Mouse (Mus musculus) left cerebral cortex, postnatal 10 days (tissue): ENCODE results near the gene Mrpl41. TPM values are rescaled to one million over a fixed set of nuclear protein-coding genes. Genes with fewer than 3 reads are reported as not detected.
"Not testable (repeated sequence)": the region's sequence is repeated elsewhere in the genome, so short reads cannot be mapped to it uniquely, and the experiment has no call there.

ENCODE experiments used
- DNase-seq, 2 experiments: peaks; one replicate each; pipeline ENCODE4 v3.0.0; 2021 to 2022; ENCODE audit warnings: low spot score in 2 of 2, mixed read lengths in 1 of 2; ENCODE audit errors: extremely low spot score in 1 of 2
- intact Hi-C: fragments of 180-260 bp; cut with DNase I; formaldehyde crosslinking; loops from one replicate; pipeline ENCODE4 v1.15.1; 2025
- total RNA-seq, 2 experiments: library from RNA; stranded (reverse); gene quantifications; 2 replicates each; pipeline ENCODE4 v1.2.3; 2021

Mrpl41 gene
- total RNA-seq = 10 to 100 TPM; 83.8 to 84.2 TPM

DNA sequence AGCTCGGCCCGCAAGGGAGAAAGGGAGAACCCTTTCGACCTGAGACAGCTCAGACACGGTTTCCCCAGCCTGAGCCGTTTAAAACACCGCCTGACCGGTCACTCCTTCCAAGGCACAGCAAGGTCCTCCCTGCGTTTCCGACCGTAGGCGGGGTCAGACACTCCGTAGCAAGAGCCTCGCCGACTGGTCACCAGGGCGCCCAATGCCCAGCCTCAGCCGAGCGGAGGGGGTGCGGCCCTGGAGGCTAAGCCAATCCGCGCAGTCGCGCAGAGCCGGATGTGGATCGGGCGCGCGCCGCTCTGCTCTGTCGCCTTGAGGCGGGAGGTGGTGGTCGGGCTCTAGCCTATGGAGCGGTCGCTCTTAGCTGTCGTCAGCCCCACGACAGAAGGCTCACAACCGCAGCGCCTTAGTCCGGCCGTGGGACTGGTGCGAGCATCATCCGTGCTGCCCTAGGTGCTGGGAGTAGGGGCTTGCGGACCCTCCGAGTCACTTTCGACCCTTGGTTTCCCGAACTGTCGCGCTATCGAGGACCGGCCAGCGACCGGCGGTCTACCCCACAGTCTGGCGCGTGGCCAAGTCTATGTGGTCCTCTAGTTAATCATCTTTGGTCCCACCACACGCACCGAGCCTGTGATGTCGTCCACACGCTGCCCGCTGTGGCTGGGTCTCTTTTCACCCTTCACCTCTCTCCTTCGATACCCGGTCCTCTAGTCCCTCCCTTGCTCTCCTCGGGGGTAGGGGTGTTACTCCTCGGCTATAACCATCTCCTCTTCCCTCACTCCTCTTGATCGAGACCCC, at the start of gene Mrpl41:
Gene Mrpl41, minus strand, starts transcription at position 193 of the 798 bp plus-strand sequence.
- DNase-seq = peak; percentile 96 to 99
- intact Hi-C loops = loop anchor here (5.0 kb wide), 1 partner anchor 212 kb away; no protein-coding TSS in a partner anchor

DNA sequence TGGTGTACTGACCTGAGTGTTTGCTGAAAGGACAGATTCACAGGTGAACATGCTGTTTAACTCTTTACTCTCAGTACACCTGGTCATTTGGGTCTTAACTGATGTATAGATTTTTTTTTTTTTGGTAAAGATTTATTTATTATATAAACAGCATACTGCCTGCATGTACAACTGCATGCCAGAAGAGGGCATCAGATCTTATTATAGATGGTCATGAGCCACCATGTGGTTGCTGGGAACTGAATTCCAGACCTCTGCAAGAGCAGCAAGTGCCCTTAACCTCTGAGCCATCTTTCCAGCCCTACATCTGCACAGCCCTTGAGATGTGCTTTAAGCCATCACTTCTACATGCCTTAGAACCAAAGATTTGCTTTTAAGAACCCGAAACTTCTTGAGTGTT, 47.8 kb upstream of the Mrpl41 start:
- intact Hi-C loops = no loop called here
- no peak for DNase-seq

DNA sequence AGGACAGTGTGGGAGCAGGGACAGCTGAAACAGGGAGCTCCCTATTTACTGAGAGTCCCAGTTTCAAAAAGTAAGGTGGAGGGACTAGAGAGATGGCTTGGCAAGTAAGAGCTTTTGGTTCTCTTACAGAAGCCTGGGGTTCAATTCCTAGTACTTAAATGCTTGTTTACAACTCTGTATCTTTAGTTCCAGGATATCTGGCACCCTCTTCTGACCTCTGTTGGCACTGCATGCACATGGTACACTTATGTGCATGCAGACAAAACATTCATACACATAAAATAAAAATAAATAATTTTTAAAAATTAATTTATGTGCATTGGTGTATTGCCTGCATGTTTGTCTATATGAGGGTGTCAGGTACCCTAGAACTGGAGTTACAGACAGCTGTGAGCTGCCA, 33.4 kb upstream of the Mrpl41 start:
- intact Hi-C loops = no loop called here
- DNase-seq = no peak

DNA sequence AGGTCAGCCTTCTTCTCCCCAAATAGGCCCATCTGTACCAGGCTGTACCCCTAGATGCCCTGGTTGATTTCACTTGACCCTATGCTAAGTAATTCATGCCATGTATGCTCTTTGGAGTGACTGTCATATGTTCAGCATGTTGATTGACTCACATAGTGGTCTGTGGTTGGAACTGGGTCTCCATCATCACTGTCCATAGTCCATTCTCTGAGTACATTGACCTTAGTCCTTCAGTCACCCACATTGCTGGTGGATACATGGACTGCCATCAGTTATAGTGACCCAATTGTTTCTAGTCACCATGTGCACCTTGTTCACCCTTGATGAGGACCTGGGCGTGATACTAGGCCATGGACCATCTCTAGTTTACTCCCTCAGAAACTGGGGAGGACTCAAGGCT, 31.9 kb upstream of the Mrpl41 start:
- intact Hi-C loops = no loop called here
- no peak for DNase-seq

DNA sequence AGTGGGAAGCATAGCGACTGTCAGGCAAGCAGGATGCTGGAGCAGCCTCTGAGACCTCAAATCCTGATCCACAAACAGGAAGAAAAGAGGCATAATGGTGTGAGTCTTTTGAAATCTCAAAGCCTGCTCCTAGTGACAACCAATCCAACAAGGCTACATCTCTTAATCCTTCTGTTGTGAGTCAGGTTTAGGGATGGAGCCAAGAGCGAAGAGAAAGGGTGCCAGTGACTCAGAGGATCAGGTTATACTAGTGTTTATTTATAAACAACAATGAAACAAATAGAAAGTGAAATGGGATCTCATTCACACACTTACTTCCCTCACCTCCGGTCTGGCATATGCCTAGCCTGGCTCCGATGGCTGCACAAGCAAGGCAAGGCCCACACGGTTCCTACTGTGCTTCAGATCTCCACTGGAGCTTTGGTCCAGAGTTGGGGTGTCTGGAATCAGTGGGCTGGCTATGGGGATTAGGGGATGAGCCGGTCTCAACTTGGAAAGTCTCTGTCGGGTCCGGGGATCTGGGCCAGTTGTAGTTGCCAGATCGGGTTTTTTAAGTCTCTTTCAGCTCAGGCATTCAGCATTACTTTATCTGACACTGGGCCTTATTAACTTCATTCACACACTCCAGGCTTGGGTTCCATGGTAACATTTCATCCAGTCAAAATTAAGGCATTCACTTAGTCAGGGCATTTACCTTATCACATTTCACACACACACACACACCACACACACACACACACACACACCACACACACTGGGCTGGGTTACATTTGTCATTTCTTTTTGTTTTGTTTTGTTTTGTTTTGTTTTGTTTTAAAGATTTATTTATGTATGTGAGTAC, 29.3 kb upstream of the Mrpl41 start:
- no peak for DNase-seq
- intact Hi-C loops = no loop called here

DNA sequence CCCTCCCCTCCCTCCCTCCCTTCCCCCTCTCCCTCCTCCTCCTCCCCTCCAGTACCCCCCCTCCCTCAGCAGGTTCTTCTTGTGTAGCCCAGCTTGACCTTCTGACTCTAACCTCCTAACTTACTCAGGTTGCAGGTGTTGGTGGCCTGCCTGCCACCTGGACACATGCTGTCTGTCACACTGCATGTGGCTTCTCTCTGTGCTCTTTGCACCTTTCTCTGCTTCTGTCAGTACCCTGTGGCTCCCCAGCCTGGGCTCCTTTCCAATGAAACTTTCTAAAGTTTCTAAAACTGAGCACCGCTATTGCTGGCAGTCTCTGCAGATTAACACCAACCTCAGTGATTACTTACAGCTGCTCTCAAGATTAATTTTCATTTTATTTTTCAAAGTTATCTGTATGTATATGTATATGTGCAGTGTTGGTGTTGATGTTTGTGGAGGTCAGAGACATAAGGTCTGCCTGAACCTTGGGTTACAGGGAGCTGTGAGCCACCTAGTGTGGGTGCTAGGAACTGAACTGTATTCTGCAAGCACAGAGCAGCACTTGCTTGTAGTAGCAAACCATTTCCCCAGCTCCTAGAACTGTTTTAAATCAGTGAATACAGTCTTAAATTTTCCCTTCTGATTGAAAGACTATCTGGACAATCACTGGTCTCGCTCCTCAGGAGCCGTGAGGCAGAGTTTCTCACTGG, 25.8 kb upstream of the Mrpl41 start:
- intact Hi-C loops = no loop called here
- DNase-seq = peak in 1 of 2 experiments; percentile 41

DNA sequence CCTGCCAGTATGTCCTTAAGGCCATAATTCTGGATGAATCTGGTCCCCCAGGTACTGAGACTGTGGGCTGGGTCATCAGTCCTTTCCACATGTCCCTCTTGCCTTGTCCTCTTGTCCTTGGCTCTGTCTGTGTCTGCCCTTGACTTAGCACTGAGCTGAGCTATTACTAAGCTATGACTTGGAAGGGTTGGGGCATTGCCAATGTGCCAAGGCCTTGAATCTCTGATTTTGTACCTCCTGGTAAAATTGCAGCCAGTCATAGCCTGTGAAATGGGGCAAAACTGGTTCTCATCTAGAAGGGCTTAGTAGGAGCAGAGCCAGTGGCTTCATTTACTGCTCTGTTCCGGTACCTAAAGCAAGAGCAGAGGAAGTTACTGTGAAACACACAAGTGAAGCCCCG, 21.6 kb upstream of the Mrpl41 start:
- no peak for DNase-seq
- intact Hi-C loops = no loop called here

DNA sequence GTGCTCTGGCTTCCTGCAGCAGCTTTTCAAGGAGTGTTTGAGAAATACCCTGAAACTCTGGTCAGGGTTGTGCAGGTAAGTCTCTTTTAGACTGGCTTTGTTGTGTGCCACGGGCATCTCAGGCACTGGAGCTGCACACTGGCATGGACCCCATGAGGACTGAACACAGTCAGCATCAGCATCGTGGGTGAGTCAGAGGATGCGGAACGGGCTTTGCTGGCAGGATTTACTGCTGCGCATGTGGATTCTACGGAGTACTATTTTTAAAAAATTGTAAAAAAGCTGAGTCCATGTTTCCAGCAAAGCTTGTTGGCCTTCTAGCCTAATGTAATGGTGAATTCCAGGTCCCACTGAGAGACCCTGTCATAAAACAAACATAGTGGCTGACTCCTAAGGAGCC, 20.4 kb upstream of the Mrpl41 start:
- DNase-seq = peak; percentile 20 to 37
- intact Hi-C loops = no loop called here

DNA sequence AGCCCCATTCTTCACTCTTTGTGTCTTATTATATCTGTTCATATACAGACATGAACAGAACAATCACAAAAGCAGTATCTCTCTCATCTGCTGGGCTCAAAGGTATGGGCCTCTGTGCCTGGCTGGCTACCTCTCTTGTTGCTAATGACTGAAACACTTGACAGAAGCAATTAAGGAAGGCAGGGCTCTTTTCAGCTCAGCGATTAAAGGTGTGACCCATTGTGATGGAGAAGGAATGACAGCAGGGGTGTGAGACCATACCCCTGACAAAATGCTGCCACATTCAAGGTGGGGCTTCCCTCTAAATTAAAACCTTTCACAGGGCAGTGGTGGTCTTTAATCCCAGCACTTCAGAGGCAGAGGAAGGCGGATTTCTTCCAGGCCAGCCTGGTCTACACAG, 12.9 kb upstream of the Mrpl41 start:
- intact Hi-C loops = no loop called here

DNA sequence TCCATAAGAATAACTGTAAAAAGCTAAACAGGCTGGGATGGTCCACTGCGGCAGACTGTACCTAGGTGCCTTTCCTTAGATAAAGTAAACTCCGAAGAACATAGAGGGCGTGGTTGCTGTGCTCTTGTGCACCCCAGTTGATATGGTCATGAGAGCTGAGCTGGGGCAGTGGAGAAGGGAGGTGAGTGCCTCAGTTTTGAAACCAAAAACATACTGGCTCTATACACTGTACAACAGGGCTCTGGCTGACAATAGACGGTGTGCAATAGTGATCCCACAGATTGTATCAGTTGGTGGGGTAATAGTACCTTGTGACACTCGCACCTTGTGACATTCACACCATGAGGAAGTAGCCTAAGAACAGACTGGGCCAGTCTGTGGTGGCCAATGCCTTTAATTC, 2.1 kb upstream of the Mrpl41 start:
- intact Hi-C loops = no loop called here
- DNase-seq = no peak

More for the DNA sequence above, 12.9 kb upstream of the Mrpl41 start:
- DNase-seq = no peak

DNA sequence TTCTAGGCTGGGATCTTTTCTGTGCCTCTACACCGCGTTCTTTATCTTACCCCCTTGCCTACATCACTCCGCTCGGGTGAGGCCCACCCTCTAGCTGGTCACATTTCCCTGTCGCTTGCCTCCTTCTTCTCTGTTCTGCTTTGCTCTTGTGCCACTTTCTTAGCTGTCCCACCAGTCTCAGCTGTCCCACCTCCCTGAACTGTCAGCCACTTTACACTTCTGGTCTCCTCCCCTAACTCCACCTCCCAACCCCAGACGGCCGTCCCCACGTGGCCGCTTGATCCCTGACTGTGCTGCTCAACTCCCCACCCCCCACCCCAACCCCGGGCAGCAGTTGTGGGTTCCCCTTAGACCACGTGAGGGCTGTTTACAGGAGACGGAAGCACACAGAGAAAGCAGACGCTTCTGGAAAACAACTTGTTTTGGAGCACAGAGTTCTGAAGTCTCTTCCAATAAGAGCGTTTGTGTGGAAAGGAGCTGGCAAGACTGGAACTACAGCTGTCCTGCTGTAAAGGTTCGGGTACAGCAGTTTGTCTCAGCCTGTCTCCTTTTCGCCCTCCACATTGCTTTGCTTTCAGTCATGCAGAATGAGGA, 903 bp upstream of the Mrpl41 start, which contains the start of gene Pnpla7:
Gene Pnpla7, plus strand, starts transcription at position 330 of the 594 bp plus-strand sequence.
- intact Hi-C loops = no loop called here
- peak; percentile 61 to 89 for DNase-seq

DNA sequence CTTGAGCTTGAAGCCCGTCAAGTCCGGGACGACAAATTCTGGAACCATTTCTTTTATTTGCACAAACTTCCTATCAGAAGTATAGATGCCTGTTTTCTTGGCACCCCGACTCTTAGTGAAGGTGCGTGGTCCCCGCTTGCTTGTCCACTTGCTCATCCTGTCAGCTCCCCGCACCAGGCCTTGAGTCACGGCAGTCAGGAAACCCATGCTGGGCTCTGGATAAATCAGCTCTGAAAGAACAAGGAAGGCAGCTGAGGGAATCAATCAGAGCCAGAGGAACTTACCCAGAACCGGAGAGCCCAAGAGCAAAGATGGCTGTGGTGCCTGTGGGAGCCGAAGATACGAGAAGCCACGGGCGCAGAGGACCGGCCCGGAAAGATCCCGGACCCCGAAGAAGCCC, 446 bp downstream of the Mrpl41 start:
- DNase-seq = not testable (repeated sequence)
- intact Hi-C loops = loop anchor here (5.0 kb wide), 1 partner anchor 213 kb away; no protein-coding TSS in a partner anchor

DNA sequence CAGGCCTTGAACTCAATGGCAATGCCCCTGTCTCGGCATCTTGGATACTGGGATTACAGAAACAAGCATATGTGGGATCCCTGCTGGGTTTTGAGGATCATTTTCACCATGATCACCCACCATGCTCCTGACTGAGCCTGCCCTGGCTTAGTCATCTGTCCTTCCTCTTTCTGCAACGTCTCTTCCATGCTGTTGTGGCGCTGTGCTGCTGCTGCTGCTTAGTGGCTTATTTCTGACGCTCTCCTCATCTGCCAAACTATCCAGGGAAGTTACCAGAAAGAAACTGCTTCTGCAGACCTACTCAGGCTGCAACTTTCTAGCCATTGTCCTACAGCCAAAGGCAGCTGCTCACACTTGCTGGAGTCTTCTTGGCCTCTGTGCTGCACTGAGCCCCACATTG, 4.5 kb downstream of the Mrpl41 start:
- intact Hi-C loops = loop anchor here (5.0 kb wide), 1 partner anchor 217 kb away; no protein-coding TSS in a partner anchor
- no peak for DNase-seq

DNA sequence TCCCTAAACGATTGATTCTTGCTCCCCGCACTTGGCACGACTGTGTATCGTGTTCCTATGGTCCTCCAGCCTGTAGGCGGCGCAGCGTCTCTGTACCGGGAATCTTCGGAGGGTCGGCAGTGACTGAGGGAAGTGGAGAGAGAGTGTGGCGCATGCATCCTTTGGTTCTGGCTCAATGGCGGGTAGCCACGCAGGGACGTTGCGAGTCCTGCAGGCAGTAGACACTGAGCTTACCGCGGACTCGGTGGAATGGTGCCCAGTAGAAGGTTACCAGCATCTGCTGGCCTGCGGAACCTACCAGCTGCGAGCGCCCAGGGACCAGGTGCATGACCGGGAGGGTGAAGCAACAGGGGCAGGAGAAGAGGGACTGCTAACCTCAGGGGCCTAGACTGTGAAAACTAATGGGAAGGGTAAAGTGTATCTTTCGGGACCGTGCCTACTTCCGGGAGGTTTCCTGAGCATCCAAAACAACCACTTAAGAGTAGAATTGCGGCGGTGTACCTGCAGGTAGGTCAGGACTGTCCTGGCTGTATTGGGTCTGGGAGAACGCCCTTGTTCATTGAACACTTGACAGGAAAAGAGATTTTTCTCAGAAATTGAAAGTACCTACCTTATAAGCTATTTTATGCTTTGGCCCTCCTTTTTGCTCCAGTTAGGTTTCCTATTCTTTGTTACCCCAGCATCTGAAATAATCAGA, 12.4 kb downstream of the Mrpl41 start, which contains the start of gene Dph7:
Gene Dph7, plus strand, starts transcription at position 97 of the 697 bp plus-strand sequence.
- peak; percentile 88 to 91 for DNase-seq
- intact Hi-C loops = no loop called here

DNA sequence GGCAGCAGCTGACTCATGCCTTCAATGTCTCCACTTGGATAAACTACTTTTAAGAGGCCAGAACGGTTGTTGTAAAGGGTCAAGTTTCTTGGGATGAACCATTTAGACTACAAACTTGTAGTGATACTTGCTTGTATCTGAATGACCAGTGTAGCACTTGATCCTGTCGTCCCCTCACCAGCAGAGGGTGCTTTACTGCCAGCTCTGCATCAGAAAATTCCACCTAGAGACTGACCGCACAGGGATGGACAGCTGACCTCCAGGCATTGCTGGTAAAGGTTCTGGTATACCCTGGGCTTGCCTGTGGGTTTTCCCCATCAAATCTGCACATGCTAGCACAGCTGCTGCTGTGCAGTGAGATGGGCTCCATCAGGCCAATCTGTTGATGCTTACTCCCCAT, 14.0 kb downstream of the Mrpl41 start:
- intact Hi-C loops = no loop called here
- peak in 1 of 2 experiments; percentile 45 for DNase-seq

DNA sequence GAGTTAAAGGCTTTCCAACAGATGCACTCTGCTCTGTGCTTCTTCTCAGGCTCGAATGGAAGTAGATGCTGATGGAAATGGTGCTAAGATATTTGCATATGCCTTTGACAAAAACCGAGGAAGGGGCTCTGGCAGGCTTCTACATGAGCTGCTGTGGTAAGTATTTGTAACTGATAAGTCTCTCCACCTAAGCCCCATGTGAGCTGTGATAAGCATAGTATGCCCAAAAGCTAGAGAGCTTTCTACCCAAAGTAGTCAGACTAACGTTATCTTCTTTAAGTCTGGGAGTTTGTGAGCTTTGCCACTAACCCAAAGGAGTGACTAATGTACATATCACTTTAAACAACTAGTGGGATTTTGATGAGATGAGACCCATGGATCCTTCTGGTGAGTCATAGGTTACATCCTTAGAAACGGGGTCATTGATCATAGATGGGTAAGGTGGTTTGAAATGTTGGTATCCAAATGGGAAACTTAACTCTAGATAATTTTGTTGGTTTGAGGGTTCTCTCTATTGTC, 22.3 kb downstream of the Mrpl41 start:
- intact Hi-C loops = no loop called here
- DNase-seq = no peak

DNA sequence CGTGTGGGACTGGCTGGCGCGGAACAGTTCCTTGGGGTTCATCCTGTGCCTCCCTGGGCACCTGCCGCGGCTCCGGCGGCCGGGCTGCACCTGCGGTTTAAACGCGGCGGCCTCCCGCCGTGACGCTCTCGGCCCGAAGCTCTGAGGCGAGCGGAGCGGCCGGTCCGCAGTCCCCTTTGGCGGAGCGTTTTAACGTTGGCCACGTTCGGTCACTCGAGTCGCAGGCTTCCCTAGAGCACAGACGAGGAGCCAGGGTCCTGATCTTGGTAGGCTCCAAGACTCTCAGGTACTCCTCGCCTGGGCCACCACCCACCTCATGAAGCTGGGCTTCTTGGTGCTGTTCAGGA, 24.7 kb downstream of the Mrpl41 start:
- intact Hi-C loops = no loop called here
- DNase-seq = no peak
